Mouse (Mus musculus): ENCODE results near the gene Mrfap1. TPM values are rescaled to one million over a fixed set of nuclear protein-coding genes. Genes with fewer than 3 reads are reported as not detected.
"Not testable (repeated sequence)": the region's sequence is repeated elsewhere in the genome, so short reads cannot be mapped to it uniquely, and the experiment has no call there.

The Mrfap1 gene
- total RNA-seq, 2 experiments from 2014 or later: 404 to 446 TPM

GRCm38 (mm10) chr5:36795647-36796295 lies 801 bp downstream of the Mrfap1 start:
- intact Hi-C loops (cut with DNase I): not testable (repeated sequence)
- peak; percentile 76 to 84 for DNase-seq (ENCODE audit: low spot score in 2 of 2)

- intact Hi-C loops (cut with DNase I): no loop called here
- DNase-seq (ENCODE audit: low spot score in 2 of 2): no peak
Observed at GRCm38 (mm10) chr5:36791861-36792260, 4.7 kb downstream of the Mrfap1 start.

GRCm38 (mm10) chr5:36786052-36786451 lies 10.5 kb downstream of the Mrfap1 start:
- intact Hi-C loops (cut with DNase I): no loop called here
- DNase-seq (ENCODE audit: low spot score in 2 of 2): no peak

- DNase-seq (ENCODE audit: low spot score in 2 of 2): no peak
- intact Hi-C loops (cut with DNase I): no loop called here
Observed at GRCm38 (mm10) chr5:36779512-36779911, 17.1 kb downstream of the Mrfap1 start.

- DNase-seq (ENCODE audit: low spot score in 2 of 2): no peak
- intact Hi-C loops (cut with DNase I): no loop called here
Observed at GRCm38 (mm10) chr5:36778901-36779300, 17.7 kb downstream of the Mrfap1 start.

GRCm38 (mm10) chr5:36777186-36777585 lies 19.4 kb downstream of the Mrfap1 start:
- intact Hi-C loops (cut with DNase I): no loop called here
- DNase-seq (ENCODE audit: low spot score in 2 of 2): no peak

GRCm38 (mm10) chr5:36776021-36776575 lies 20.5 kb downstream of the Mrfap1 start:
- intact Hi-C loops (cut with DNase I): no loop called here
- no peak for DNase-seq (ENCODE audit: low spot score in 2 of 2)

- intact Hi-C loops (cut with DNase I): no loop called here
- DNase-seq (ENCODE audit: low spot score in 2 of 2): no peak
Observed at GRCm38 (mm10) chr5:36775317-36775716, 21.3 kb downstream of the Mrfap1 start.

GRCm38 (mm10) chr5:36772586-36772985 lies 24.0 kb downstream of the Mrfap1 start:
- no peak for DNase-seq (ENCODE audit: low spot score in 2 of 2)
- intact Hi-C loops (cut with DNase I): no loop called here

GRCm38 (mm10) chr5:36769603-36770002 lies 27.0 kb downstream of the Mrfap1 start:
- intact Hi-C loops (cut with DNase I): no loop called here
- DNase-seq (ENCODE audit: low spot score in 2 of 2): no peak

GRCm38 (mm10) chr5:36766958-36767703 lies 29.4 kb downstream of the Mrfap1 start:
- intact Hi-C loops (cut with DNase I): no loop called here
- DNase-seq (ENCODE audit: low spot score in 2 of 2): no peak

- intact Hi-C loops (cut with DNase I): no loop called here
- DNase-seq (ENCODE audit: low spot score in 2 of 2): no peak
Observed at GRCm38 (mm10) chr5:36759848-36760247, 36.7 kb downstream of the Mrfap1 start.

GRCm38 (mm10) chr5:36757033-36757432 lies 39.5 kb downstream of the Mrfap1 start:
- DNase-seq (ENCODE audit: low spot score in 2 of 2): no peak
- intact Hi-C loops (cut with DNase I): no loop called here

- no peak for DNase-seq (ENCODE audit: low spot score in 2 of 2)
- intact Hi-C loops (cut with DNase I): no loop called here
Observed at GRCm38 (mm10) chr5:36750119-36751078, 46.2 kb downstream of the Mrfap1 start.

GRCm38 (mm10) chr5:36748536-36749061 lies 48.0 kb downstream of the Mrfap1 start, which contains the start of gene Bloc1s4:
Gene Bloc1s4, minus strand, starts transcription at chr5:36748650.
- intact Hi-C loops (cut with DNase I): loop anchor here (5.0 to 10.0 kb wide), 3 partner anchors 164 to 764 kb away; no protein-coding TSS in a partner anchor
- peak; percentile 95 for DNase-seq (ENCODE audit: low spot score in 2 of 2)

- intact Hi-C loops (cut with DNase I): loop anchor here (5.0 to 10.0 kb wide), 3 partner anchors 163 to 763 kb away; no protein-coding TSS in a partner anchor
- DNase-seq (ENCODE audit: low spot score in 2 of 2): no peak
Observed at GRCm38 (mm10) chr5:36747794-36748535, 48.6 kb downstream of the Mrfap1 start.

GRCm38 (mm10) chr5:36747071-36747470 lies 49.5 kb downstream of the Mrfap1 start:
- intact Hi-C loops (cut with DNase I): loop anchor here (5.0 to 10.0 kb wide), 3 partner anchors 162 to 762 kb away; no protein-coding TSS in a partner anchor
- no peak for DNase-seq (ENCODE audit: low spot score in 2 of 2)
